Mouse (Mus musculus) intestine, embryonic 16.5 days (tissue): ENCODE data around the gene Aldh1a2. TPM values are rescaled to one million over a fixed set of nuclear protein-coding genes. Genes with fewer than 3 reads are reported as not detected.
A peak's percentile ranks its signal among the peaks of the same experiment; 100 is the strongest.

Experiments
- ATAC-seq: fragments of 200-750 bp; cut with Nextera tagmentation; 2 replicates; pipeline ENCODE4 v1.8.0; 2017; ENCODE audit warnings: moderate TSS enrichment, moderate library complexity
- H3K27ac ChIP-seq: fragments of 300-500 bp; sonication (generic); 2 replicates; pipeline ENCODE4 v1.5.1; 2014; ENCODE audit warnings: mild to moderate bottlenecking, low read length
- H3K27me3 ChIP-seq: fragments of 300-500 bp; sonication (generic); replicated peaks from 2 replicates; pipeline ENCODE4 v1.6.1; 2014; ENCODE audit warnings: low read length, control low read depth, mixed read lengths; ENCODE audit not compliant: control insufficient read depth, insufficient read depth
- H3K36me3 ChIP-seq: fragments of 300-500 bp; sonication (generic); 2 replicates; pipeline ENCODE4 v1.6.1; 2014; ENCODE audit warnings: low read length, control low read depth; ENCODE audit not compliant: control insufficient read depth, insufficient read depth
- H3K4me1 ChIP-seq: fragments of 300-500 bp; sonication (generic); 2 replicates; pipeline ENCODE4 v1.6.1; 2014; ENCODE audit warnings: low read length, control low read depth, mixed read lengths; ENCODE audit not compliant: control insufficient read depth, insufficient read depth
- H3K4me2 ChIP-seq: fragments of 300-500 bp; sonication (generic); 2 replicates; pipeline ENCODE4 v1.6.1; 2014; ENCODE audit warnings: low read depth, low read length, control low read depth
- H3K4me3 ChIP-seq: fragments of 300-500 bp; sonication (generic); 2 replicates; pipeline ENCODE4 v1.5.1; 2014; ENCODE audit warnings: mild to moderate bottlenecking, low read length
- H3K9ac ChIP-seq: fragments of 300-500 bp; sonication (generic); 2 replicates; pipeline ENCODE4 v1.6.1; 2014; ENCODE audit warnings: low read depth, low read length
- H3K9me3 ChIP-seq: fragments of 300-500 bp; sonication (generic); 2 replicates; pipeline ENCODE4 v1.6.1; 2016; ENCODE audit warnings: low read length, control low read depth; ENCODE audit not compliant: control insufficient read depth
- WGBS: fragments of 180-500 bp; shearing (Covaris S2); extraction: QIAGEN DNeasy Blood & Tissue Kit; methylation state at CpG from one replicate; pipeline ENCODE4 v1.1.7; 2014; 5-methylcytosine and 5-hydroxymethylcytosine counted together
- polyA plus RNA-seq: library from polyadenylated mRNA; unstranded; fragments of >200 nt; fragmentation: Nextera tagmentation; extraction: Ambion mirVana; gene quantifications from 2 replicates; pipeline ENCODE4 v1.2.1, GENCODE M21; 2015

Aldh1a2 gene
- polyA plus RNA-seq, 1 experiment from 2014 or later = 68.9 TPM

GRCm38 (mm10) chr9:71179276-71179896, 36.2 kb upstream of the Aldh1a2 start:
- ATAC-seq = no peak
- H3K4me3 ChIP-seq = no peak overlapping the region
- WGBS = 77% methylated on average over 6 of the region's 6 CpGs

GRCm38 (mm10) chr9:71179964-71180700, 35.5 kb upstream of the Aldh1a2 start:
- 64% methylated on average over 8 of the region's 8 CpGs for WGBS
- H3K4me3 ChIP-seq = no peak overlapping the region
- H3K36me3 ChIP-seq = no peaks in the 10 kb centered on the region
- H3K9me3 ChIP-seq = no peaks in the 10 kb centered on the region
- H3K4me2 ChIP-seq = no peak overlapping the region
- no peaks in the 10 kb centered on the region for H3K27me3 ChIP-seq
- H3K9ac ChIP-seq = no peak overlapping the region
- no peak overlapping the region for H3K27ac ChIP-seq
- ATAC-seq = no peak
- no peaks in the 10 kb centered on the region for H3K4me1 ChIP-seq

More at GRCm38 (mm10) chr9:71179276-71179896, 36.2 kb upstream of the Aldh1a2 start:
- H3K9me3 ChIP-seq = no peaks in the 10 kb centered on the region
- H3K4me2 ChIP-seq = no peak overlapping the region
- H3K4me1 ChIP-seq = no peaks in the 10 kb centered on the region
- no peak overlapping the region for H3K9ac ChIP-seq
- H3K27me3 ChIP-seq = no peaks in the 10 kb centered on the region
- no peak overlapping the region for H3K27ac ChIP-seq
- H3K36me3 ChIP-seq = no peaks in the 10 kb centered on the region

- H3K9me3 ChIP-seq = no peaks in the 10 kb centered on the region
- H3K4me2 ChIP-seq = no peak overlapping the region
- 0 out of 2 replicates have a peak, but pooled peaks cover 3% of the 10 kb centered on the region for H3K4me1 ChIP-seq
- ATAC-seq = no peak
- H3K36me3 ChIP-seq = no peaks in the 10 kb centered on the region
- no peaks in the 10 kb centered on the region for H3K27me3 ChIP-seq
- no peak overlapping the region for H3K9ac ChIP-seq
- H3K27ac ChIP-seq = no peak overlapping the region
- H3K4me3 ChIP-seq = no peak overlapping the region
These were observed 30.3 kb upstream of the Aldh1a2 start for GRCm38 (mm10) chr9:71185285-71185684.

- peak; percentile 67 for ATAC-seq
These were observed 29.8 kb upstream of the Aldh1a2 start for GRCm38 (mm10) chr9:71185823-71186222.

GRCm38 (mm10) chr9:71187396-71187795, 28.2 kb upstream of the Aldh1a2 start:
- Histone ChIP-seq H3K27me3 (no peaks in the 10 kb centered on the region), H3K9ac (no peak overlapping the region), H3K9me3 (no peaks in the 10 kb centered on the region), H3K36me3 (no peaks in the 10 kb centered on the region), H3K27ac (no peak overlapping the region), H3K4me1 (0 out of 2 replicates have a peak, but pooled peaks cover 3% of the 10 kb centered on the region), H3K4me3 (no peak overlapping the region), H3K4me2 (no peak overlapping the region)
- ATAC-seq = no peak
- WGBS = 85% methylated on average over 7 of the region's 7 CpGs

More at GRCm38 (mm10) chr9:71185823-71186222, 29.8 kb upstream of the Aldh1a2 start:
- Histone ChIP-seq H3K27ac (no peak overlapping the region), H3K4me3 (no peak overlapping the region), H3K36me3 (no peaks in the 10 kb centered on the region), H3K4me2 (no peak overlapping the region), H3K9ac (no peak overlapping the region), H3K9me3 (no peaks in the 10 kb centered on the region), H3K4me1 (0 out of 2 replicates have a peak, but pooled peaks cover 3% of the 10 kb centered on the region), H3K27me3 (no peaks in the 10 kb centered on the region)
- 56% methylated on average over 2 of the region's 2 CpGs for WGBS

GRCm38 (mm10) chr9:71188647-71189415, 26.8 kb upstream of the Aldh1a2 start:
- Histone ChIP-seq H3K4me3 (no peak overlapping the region), H3K9ac (no peak overlapping the region), H3K9me3 (no peaks in the 10 kb centered on the region), H3K4me1 (0 out of 2 replicates have a peak, but pooled peaks cover 3% of the 10 kb centered on the region), H3K4me2 (peak overlapping the region; percentile 37), H3K27ac (no peak overlapping the region), H3K27me3 (no peaks in the 10 kb centered on the region), H3K36me3 (no peaks in the 10 kb centered on the region)
- peak; percentile 87 for ATAC-seq
- WGBS = 11% methylated on average over 12 of the region's 12 CpGs

GRCm38 (mm10) chr9:71198826-71199225, 16.8 kb upstream of the Aldh1a2 start:
- Histone ChIP-seq H3K9ac (no peak overlapping the region), H3K4me2 (no peak overlapping the region), H3K27ac (no peak overlapping the region), H3K4me1 (no peaks in the 10 kb centered on the region), H3K27me3 (no peaks in the 10 kb centered on the region), H3K36me3 (no peaks in the 10 kb centered on the region), H3K4me3 (no peak overlapping the region), H3K9me3 (no peaks in the 10 kb centered on the region)
- ATAC-seq = no peak
- WGBS = 72% methylated on average over 5 of the region's 5 CpGs

- Histone ChIP-seq H3K4me3 (no peak overlapping the region), H3K9ac (no peak overlapping the region), H3K4me1 (no peaks in the 10 kb centered on the region), H3K36me3 (no peaks in the 10 kb centered on the region), H3K4me2 (no peak overlapping the region), H3K27me3 (no peaks in the 10 kb centered on the region), H3K9me3 (no peaks in the 10 kb centered on the region), H3K27ac (no peak overlapping the region)
- 77% methylated on average over 4 of the region's 4 CpGs for WGBS
- no peak for ATAC-seq
These were observed 13.3 kb upstream of the Aldh1a2 start for GRCm38 (mm10) chr9:71202265-71202664.

GRCm38 (mm10) chr9:71209299-71209698, 6.3 kb upstream of the Aldh1a2 start:
- Histone ChIP-seq H3K27ac (no peak overlapping the region), H3K4me1 (no peaks in the 10 kb centered on the region), H3K9ac (no peak overlapping the region), H3K4me2 (no peak overlapping the region), H3K27me3 (peaks cover 6% of the 10 kb centered on the region; the same call in 1 of the 2 replicates), H3K4me3 (no peak overlapping the region), H3K9me3 (no peaks in the 10 kb centered on the region), H3K36me3 (no peaks in the 10 kb centered on the region)
- WGBS = 70% methylated on average over 3 of the region's 3 CpGs
- ATAC-seq = no peak
